Mouse (Mus musculus) heart, embryonic 12.5 days (tissue): ENCODE measurements around the gene Nav1. TPM values are rescaled to one million over a fixed set of nuclear protein-coding genes. Genes with fewer than 3 reads are reported as not detected.

ENCODE experiments used
- ATAC-seq: fragments of 200-750 bp; cut with Nextera tagmentation; 2 replicates; pipeline ENCODE4 v1.8.0; 2017; ENCODE audit warnings: moderate TSS enrichment, moderate library complexity; ENCODE audit not compliant: insufficient number of reproducible peaks, low FRiP score
- H3K27ac ChIP-seq: fragments of 300-500 bp; sonication (generic); 2 replicates; pipeline ENCODE4 v1.5.1; 2016; ENCODE audit warnings: mild to moderate bottlenecking, moderate library complexity; ENCODE audit not compliant: poor library complexity, severe bottlenecking
- H3K27me3 ChIP-seq: fragments of 300-500 bp; sonication (generic); replicated peaks from 2 replicates; pipeline ENCODE4 v1.6.1; 2016; ENCODE audit warnings: mild to moderate bottlenecking, moderate library complexity
- H3K36me3 ChIP-seq: fragments of 300-500 bp; sonication (generic); 2 replicates; pipeline ENCODE4 v1.6.1; 2016; ENCODE audit warnings: mild to moderate bottlenecking, moderate library complexity
- H3K4me1 ChIP-seq: fragments of 300-500 bp; sonication (generic); replicated peaks from 2 replicates; pipeline ENCODE4 v1.6.1; 2016; ENCODE audit warnings: mild to moderate bottlenecking
- H3K4me2 ChIP-seq: fragments of 300-500 bp; sonication (generic); 2 replicates; pipeline ENCODE4 v1.6.1; 2016; ENCODE audit warnings: mild to moderate bottlenecking, moderate library complexity
- H3K4me3 ChIP-seq: fragments of 300-500 bp; sonication (generic); 2 replicates; pipeline ENCODE4 v1.5.1; 2016; ENCODE audit warnings: mild to moderate bottlenecking
- H3K9ac ChIP-seq: fragments of 300-500 bp; sonication (generic); 2 replicates; pipeline ENCODE4 v1.6.1; 2016; ENCODE audit warnings: mild to moderate bottlenecking, moderate library complexity
- H3K9me3 ChIP-seq: fragments of 300-500 bp; sonication (generic); replicated peaks from 2 replicates; pipeline ENCODE4 v1.6.1; 2016; ENCODE audit warnings: mild to moderate bottlenecking, moderate library complexity
- WGBS: fragments of 180-500 bp; shearing (Covaris S2); methylation state at CpG from one replicate; pipeline ENCODE4 v1.1.7; 2016; 5-methylcytosine and 5-hydroxymethylcytosine counted together
- polyA plus RNA-seq: library from polyadenylated mRNA; unstranded; fragments of >200 nt; fragmentation: Nextera tagmentation; extraction: Ambion mirVana; gene quantifications from 2 replicates; pipeline ENCODE4 v1.2.1, GENCODE M21; 2016

The Nav1 gene
- polyA plus RNA-seq, 1 experiment from 2014 or later: 38.9 TPM

DNA sequence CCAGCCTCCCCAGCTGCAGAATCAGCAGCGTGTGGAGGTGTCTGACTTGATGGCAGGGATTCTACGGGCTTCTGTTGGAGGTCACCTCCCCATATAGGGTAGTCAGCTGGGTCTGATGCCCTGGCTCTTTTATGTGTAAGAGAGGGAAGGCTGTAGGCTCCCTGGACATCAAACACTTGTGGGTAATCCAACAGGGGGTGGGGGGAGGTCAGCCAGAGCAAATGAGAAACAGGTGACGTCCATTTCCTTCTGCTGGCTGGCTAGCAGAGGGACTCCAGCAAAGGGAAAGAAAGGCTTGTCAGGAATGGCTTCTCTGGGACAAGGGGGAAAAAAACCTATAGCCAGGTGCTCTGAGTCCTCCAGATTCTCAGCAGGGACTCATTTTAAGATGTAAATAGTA, 28.0 kb downstream of the Nav1 start:
- Histone ChIP-seq H3K9ac (0 out of 2 replicates have a peak overlapping the region, but pooled peaks have one; percentile 1), H3K4me2 (no peak overlapping the region; the same call in 1 of the 2 replicates), H3K27ac (peak overlapping the region; percentile 50; the same call in 1 of the 2 replicates)

DNA sequence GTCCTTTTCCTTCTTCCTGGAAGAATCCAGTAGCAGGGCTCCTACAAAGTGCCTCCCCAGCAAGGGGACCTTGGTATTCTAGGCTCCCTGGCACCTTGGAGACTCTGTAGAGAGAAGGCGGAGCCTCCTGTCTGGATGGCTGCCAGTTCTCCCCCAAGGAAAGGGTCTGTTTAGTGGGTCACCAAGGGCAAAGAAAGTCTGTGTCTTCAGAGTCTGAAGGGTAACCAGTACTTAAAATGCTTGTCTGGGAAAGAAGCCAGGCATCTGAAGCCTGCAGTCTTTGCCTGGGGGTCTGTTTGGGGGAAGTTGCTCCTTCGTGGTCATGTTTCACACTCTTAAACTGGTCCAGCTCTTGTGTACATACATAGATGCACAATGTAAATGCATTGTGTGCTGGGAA, 29.3 kb downstream of the Nav1 start:
- Histone ChIP-seq H3K27me3 (no peaks in the 10 kb centered on the region), H3K4me1 (peaks cover 63% of the 10 kb centered on the region), H3K9ac (no peak overlapping the region), H3K9me3 (no peaks in the 10 kb centered on the region), H3K27ac (peak overlapping the region; percentile 50), H3K4me2 (0 out of 2 replicates have a peak overlapping the region, but pooled peaks have one; percentile 22), H3K36me3 (peaks cover 10% of the 10 kb centered on the region; the same call in 1 of the 2 replicates), H3K4me3 (no peak overlapping the region)
- no peak for ATAC-seq
- 49% methylated on average over 2 of the region's 2 CpGs for WGBS

More for the DNA sequence above, 28.0 kb downstream of the Nav1 start:
- H3K4me1 ChIP-seq: peaks cover 76% of the 10 kb centered on the region
- H3K27me3 ChIP-seq: no peaks in the 10 kb centered on the region
- 28% methylated on average over 3 of the region's 3 CpGs for WGBS
- no peaks in the 10 kb centered on the region for H3K9me3 ChIP-seq
- peaks cover 9% of the 10 kb centered on the region; the same call in 1 of the 2 replicates for H3K36me3 ChIP-seq
- H3K4me3 ChIP-seq: no peak overlapping the region
- no peak for ATAC-seq

DNA sequence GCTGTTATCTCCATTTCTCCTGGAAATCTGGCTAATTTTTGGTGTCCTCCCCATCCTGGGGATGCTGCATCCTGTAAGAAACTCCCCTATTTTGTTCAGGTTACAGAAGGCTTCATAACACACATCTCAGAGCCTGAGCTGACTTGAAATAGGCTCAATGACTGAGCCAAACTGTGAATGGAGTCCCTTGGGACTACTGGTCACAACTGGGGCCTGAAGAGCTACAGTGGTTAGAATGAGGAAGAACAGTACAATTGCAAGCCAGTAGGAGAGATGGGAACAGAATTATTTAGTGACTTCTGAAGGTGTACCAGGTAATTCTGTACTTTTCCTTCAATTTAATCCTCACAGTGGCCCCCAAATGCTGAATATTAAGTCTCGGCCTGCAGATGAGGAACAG, 31.7 kb downstream of the Nav1 start:
- H3K9me3 ChIP-seq: no peaks in the 10 kb centered on the region
- 77% methylated on average over 1 of the region's 1 CpGs for whole genome bisulfite sequencing
- peaks cover 40% of the 10 kb centered on the region for H3K4me1 ChIP-seq
- H3K36me3 ChIP-seq: peaks cover 12% of the 10 kb centered on the region
- no peak overlapping the region for H3K4me2 ChIP-seq
- H3K9ac ChIP-seq: no peak overlapping the region
- H3K4me3 ChIP-seq: no peak overlapping the region
- ATAC-seq: no peak
- no peaks in the 10 kb centered on the region for H3K27me3 ChIP-seq
- no peak overlapping the region for H3K27ac ChIP-seq

DNA sequence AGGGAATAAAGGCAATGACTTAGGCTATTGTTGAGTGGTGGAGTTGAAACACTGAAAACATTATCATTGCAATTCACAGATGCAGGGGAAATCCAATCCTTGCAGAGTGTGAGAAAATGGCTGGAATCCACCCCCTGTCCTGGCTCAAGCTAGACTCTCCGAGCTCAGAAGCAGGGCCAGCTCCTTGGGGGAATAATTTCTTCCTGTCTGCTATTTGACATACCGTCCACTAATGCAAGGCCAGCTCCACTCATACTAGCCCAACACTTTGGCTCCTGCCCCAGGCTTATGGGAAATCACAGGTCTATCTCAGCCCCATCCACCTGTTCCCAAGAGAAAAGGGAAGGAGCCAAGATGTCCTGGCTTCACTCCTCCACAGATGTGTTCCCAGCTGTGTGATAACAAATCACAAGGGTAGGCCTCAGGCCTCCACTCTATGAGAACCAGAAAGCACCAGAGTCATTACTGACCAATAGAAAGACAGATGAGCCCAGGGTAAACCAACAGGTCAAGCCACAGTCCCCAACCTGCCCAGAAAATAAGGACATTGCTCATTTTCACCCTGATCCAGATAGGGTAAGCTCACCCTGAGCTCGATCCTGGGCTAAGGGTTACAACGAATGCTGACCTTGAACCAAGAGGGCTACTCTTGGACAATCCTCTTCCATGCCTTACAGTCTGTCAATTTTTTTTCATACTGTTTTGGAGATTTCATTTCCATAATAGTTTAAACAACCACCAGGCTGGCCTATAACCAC, 32.5 kb downstream of the Nav1 start:
- H3K27ac ChIP-seq: no peak overlapping the region
- no peak overlapping the region for H3K4me2 ChIP-seq
- no peaks in the 10 kb centered on the region for H3K9me3 ChIP-seq
- 74% methylated on average over 4 of the region's 4 CpGs for WGBS
- ATAC-seq: no peak
- H3K27me3 ChIP-seq: no peaks in the 10 kb centered on the region
- H3K36me3 ChIP-seq: peaks cover 7% of the 10 kb centered on the region
- peaks cover 33% of the 10 kb centered on the region for H3K4me1 ChIP-seq
- H3K9ac ChIP-seq: no peak overlapping the region
- H3K4me3 ChIP-seq: no peak overlapping the region

DNA sequence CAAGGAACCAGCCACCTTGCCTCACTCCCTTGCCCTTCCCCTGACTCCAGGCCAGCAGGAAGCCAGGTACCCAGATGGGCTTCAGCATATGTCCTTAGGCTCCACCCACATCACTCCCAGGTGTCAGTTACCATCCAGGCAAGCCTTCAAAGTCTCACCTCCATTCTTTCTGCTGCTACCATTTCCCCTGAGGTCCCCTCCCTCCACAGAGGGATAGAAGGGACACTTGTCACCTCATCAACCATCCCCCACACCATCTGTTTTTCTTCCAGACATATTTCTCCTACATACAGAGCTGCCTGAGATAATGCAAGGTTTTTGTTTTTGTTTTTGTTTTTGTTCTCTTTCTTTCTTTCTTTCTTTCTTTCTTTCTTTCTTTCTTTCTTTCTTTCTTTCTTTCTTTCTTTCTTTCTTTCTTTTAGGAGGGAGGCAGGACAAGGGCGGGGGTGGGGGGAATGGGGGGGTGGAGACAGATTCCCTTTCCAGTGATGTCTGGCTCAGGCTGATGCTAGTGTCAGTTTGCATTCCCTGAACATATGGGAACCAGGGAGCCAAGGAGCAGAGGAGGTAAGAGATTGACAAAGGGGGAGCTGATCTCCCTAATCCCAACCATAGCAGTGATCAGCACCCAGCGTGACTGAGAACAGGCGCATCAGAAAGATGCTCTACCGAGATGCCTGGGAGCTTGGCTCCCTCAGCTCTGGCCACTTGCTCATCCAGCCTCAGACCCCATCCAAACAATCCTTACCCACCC, 34.8 kb downstream of the Nav1 start:
- ATAC-seq: no peak
- Histone ChIP-seq H3K4me3 (no peak overlapping the region), H3K4me1 (peaks cover 16% of the 10 kb centered on the region), H3K27ac (no peak overlapping the region), H3K27me3 (no peaks in the 10 kb centered on the region), H3K4me2 (no peak overlapping the region), H3K9ac (no peak overlapping the region), H3K36me3 (peaks cover 10% of the 10 kb centered on the region), H3K9me3 (no peaks in the 10 kb centered on the region)
- 41% methylated on average over 4 of the region's 4 CpGs for WGBS

DNA sequence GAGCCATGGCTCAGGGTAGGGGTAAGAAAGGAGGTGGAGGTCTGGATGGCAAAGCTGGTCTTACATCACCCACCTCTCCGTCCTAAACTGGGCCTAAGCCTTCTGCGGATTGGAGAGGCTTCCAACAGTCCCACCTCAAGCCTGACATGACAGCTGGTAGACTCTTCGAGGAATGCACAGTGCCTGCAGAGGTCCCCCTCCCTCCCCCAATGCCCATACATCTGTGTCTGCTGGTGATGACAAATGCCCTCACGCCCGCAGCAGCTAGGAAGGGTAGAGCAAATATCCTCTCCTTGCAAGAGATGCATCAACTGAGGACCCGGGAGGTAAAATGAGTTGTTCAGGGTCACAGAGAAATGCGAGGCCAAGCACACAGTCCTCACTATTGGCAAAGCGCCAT, 39.0 kb downstream of the Nav1 start:
- H3K4me1 ChIP-seq: peaks cover 33% of the 10 kb centered on the region
- ATAC-seq: no peak
- WGBS: 66% methylated on average over 8 of the region's 8 CpGs
- H3K9ac ChIP-seq: no peak overlapping the region
- no peak overlapping the region for H3K27ac ChIP-seq
- no peaks in the 10 kb centered on the region for H3K9me3 ChIP-seq
- no peak overlapping the region for H3K4me3 ChIP-seq
- H3K4me2 ChIP-seq: no peak overlapping the region
- H3K36me3 ChIP-seq: peaks cover 14% of the 10 kb centered on the region
- no peaks in the 10 kb centered on the region for H3K27me3 ChIP-seq

DNA sequence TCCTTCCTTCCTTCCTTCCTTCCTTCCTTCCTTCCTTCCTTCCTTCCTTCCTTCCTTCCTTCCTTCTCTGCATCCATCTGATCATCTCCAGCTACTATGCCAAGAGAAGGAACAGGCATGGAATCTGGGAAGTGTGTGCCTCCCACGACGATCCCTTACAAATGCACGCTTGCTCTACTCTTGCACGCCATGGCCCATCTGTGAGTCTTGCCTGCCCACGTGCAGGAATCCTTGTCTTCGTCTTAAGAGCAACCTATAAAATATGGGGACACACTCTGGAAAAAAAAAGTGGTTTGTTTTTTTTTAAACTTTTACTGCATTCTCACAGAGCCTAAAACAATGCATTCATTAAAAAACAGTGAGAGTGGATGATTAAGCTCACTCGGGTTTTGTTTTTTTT, 40.5 kb downstream of the Nav1 start:
- peaks cover 8% of the 10 kb centered on the region for H3K36me3 ChIP-seq
- no peak for ATAC-seq

DNA sequence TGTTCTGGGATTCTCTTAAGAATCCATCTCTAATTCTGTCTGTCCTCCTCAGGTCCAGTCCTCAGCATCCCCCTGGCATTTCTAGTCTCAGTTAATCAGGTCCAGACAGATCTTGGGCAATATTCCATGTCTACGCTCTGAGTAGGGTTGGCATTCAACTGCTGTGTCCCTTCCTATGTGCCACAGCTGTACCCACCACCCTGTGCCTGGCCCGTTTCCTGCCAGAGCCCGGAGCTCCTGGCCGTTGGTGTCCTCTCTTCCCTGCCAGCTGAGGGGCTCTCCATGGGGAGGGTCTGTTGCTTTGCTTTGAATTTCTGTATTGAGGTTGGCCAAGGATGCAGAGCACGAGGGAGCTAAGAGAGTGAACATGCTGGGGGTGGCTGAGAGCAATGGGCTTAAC, 41.3 kb downstream of the Nav1 start:
- Histone ChIP-seq H3K4me2 (no peak overlapping the region), H3K4me3 (no peak overlapping the region), H3K9me3 (no peaks in the 10 kb centered on the region), H3K36me3 (peaks cover 8% of the 10 kb centered on the region), H3K27ac (no peak overlapping the region), H3K27me3 (no peaks in the 10 kb centered on the region), H3K4me1 (peaks cover 55% of the 10 kb centered on the region), H3K9ac (no peak overlapping the region)
- ATAC-seq: no peak
- 77% methylated on average over 5 of the region's 5 CpGs for WGBS

More for the DNA sequence above, 40.5 kb downstream of the Nav1 start:
- no peak overlapping the region for H3K27ac ChIP-seq
- H3K9ac ChIP-seq: no peak overlapping the region
- H3K4me2 ChIP-seq: no peak overlapping the region
- H3K9me3 ChIP-seq: no peaks in the 10 kb centered on the region
- H3K4me3 ChIP-seq: no peak overlapping the region
- H3K27me3 ChIP-seq: no peaks in the 10 kb centered on the region
- 73% methylated on average over 7 of the region's 7 CpGs for WGBS
- peaks cover 46% of the 10 kb centered on the region for H3K4me1 ChIP-seq

DNA sequence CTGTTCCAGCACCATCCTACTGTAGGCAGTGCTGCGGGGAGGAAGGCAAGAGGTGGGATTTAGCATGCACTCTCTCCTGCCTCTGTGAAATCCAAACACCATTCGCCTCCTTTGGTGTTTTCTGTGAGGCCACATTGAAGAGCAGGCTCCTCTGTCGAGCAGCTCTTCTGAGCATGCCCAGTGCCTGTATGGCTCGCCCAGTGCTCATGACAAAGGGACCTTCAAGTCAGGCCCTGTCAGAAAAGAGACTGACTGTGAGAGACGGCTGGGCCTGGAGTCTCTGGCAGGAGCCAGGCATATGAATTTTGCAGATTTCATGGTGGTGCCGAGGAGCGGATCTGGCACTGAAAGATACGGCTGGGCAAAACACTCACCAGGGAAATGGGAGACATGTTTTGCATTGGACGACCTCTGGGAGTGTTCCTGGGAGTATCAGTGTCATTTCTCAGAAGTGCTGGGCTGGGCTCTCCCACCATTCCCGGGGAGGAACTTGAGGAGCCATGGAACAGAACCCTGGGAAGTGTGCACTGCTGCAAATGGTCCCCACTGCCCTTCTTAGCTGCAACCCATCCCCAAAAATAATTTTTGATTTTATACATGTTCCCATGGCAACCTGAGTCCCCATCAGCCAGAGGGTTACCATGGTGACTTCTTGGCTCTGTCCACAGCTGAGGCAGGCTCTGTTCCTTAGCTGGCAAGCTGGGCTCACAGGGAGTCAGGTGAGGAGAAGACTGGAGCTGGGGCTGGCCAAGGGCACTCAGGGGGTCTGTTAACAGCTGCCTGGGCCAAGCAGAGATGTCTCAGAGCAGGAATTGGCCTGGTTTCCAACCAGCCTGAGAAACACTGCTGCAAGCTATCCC, 42.2 kb downstream of the Nav1 start:
- peaks cover 8% of the 10 kb centered on the region for H3K36me3 ChIP-seq
- WGBS: 52% methylated on average over 10 of the region's 10 CpGs

DNA sequence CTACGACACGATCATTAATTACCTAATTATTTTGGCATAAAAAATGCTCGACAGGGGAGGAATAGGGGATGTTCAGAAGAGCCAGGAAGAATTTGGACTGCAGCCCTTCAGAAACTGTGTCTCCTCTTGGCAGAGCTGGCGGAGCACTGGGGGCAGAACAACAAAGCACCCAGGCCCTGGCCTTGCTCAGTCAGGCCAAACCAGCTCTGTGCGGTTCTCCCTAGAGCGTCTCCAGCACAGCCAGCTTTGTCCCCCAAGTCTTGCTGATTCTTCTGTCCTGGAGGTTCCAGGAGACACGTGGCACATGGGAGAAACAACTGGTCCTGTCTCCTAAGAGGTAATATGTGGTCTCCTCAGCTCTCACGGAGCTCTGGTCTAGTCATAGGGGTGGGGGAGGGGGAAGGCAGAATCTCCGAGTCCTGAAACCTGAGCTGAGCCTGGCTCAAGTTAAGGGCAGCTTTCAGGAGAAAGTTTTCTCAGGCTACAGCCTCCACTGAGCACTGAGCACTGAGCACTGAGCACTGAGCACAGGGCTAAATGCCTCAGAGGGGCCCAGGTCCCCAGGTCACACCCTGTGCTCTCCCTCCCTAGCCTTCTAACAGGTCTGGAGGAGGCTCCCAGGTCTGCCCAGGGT, 43.2 kb downstream of the Nav1 start:
- WGBS: 48% methylated on average over 9 of the region's 9 CpGs
- H3K36me3 ChIP-seq: peaks cover 8% of the 10 kb centered on the region
- H3K27me3 ChIP-seq: no peaks in the 10 kb centered on the region
- no peak overlapping the region for H3K27ac ChIP-seq
- ATAC-seq: no peak
- H3K4me1 ChIP-seq: peaks cover 56% of the 10 kb centered on the region
- H3K4me3 ChIP-seq: no peak overlapping the region
- H3K4me2 ChIP-seq: no peak overlapping the region
- no peaks in the 10 kb centered on the region for H3K9me3 ChIP-seq
- H3K9ac ChIP-seq: peak overlapping the region; percentile 15; the same call in 1 of the 2 replicates

More for the DNA sequence above, 42.2 kb downstream of the Nav1 start:
- no peaks in the 10 kb centered on the region for H3K27me3 ChIP-seq
- no peak overlapping the region for H3K4me3 ChIP-seq
- H3K4me2 ChIP-seq: no peak overlapping the region
- no peak overlapping the region for H3K27ac ChIP-seq
- H3K9ac ChIP-seq: no peak overlapping the region
- no peaks in the 10 kb centered on the region for H3K9me3 ChIP-seq
- H3K4me1 ChIP-seq: peaks cover 59% of the 10 kb centered on the region
- ATAC-seq: no peak
